Mouse (Mus musculus): ENCODE measurements around the gene Gm20905. TPM values are rescaled to one million over a fixed set of nuclear protein-coding genes. Genes with fewer than 3 reads are reported as not detected.
"Not testable (repeated sequence)": the region's sequence is repeated elsewhere in the genome, so short reads cannot be mapped to it uniquely, and the experiment has no call there.

Gm20905 gene
- polyA plus RNA-seq (2015; fragmentation: Nextera tagmentation; extraction: Ambion mirVana): not detected in 2 replicates

DNA sequence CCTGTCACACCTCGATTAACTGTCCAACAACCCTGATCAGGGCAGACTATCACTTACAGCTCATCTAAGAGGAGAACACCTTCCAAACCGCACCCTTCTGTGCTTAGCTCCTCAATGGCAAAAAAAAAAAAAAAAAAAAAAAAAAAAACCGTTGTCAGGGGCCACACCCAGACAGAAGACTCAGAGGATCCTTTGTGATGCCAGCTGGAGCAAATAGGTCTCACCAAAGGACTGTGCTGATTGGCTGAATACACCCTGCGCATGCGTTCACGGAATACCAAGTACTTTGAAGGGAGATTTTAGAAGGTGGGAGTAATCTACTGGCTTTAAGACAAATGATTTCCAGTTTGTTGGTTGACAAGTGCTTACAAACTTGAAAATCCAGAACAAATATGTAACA, at the start of gene Gm20905:
TSS of gene Gm20905 (minus strand) at position 101 of the 400 bp plus-strand sequence.
- H3K4me1 ChIP-seq; ATAC-seq (ENCODE audit: borderline replicate concordance, extremely low read depth, low FRiP score, low TSS enrichment); H3K4me3 ChIP-seq; H3K27ac ChIP-seq; H3K36me3 ChIP-seq; H3K27me3 ChIP-seq; H3K4me2 ChIP-seq; H3K9me3 ChIP-seq; H3K9ac ChIP-seq: not testable (repeated sequence)
- WGBS: no CpG with 5 or more reads among the region's 6 CpGs

Measured in lung, embryonic 15.5 days (tissue).